Mouse (Mus musculus): ENCODE data around the gene Rftn1. TPM values are rescaled to one million over a fixed set of nuclear protein-coding genes. Genes with fewer than 3 reads are reported as not detected.
A peak's percentile ranks its signal among the peaks of the same experiment; 100 is the strongest.

Rftn1 gene
- polyA plus RNA-seq (2016; fragmentation: Nextera tagmentation; extraction: Ambion mirVana) = 4.9 and 7.6 TPM in 2 replicates

DNA sequence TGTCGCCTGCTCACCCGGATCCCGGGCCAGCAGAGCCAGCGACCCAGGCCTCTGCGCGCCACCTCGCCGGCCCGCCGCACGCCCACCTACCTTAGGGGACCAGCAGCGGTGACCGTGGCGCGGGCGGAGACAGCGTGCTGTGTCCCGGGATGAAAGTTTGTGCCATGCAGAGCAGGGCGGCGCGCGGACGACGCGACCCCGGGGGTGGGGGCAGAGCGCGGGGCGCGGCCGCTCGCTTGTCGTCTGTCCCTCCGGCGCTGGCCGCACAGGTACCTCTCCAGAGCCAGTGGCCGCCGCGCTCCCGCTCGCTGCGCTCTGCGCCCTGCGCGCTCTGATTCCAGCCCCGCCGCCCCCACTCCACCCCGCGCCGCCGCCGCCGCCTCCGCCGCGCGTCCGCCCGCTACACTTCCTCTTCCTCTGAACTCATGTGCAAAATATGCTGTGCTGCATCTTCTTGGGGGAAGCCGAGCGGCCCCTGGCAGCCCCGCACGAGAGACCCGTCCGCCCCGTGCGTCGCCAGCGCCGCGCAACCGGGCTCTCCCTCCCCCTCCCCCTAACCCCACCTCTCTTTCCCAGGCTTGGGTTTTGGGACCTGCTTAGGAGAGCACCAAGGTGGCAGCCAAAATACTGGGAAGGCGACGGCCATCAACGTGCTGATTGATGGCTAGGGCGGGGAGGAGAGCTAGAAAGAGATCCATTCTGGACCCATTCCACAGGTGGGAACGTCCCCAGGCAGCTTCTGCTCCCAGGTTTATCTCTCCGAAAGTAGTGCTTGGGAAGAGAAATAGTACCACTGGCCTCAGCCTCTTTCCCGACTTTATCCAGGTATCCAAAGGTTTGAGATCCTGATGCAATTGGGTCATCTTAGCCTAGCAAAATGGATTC is at the start of gene Rftn1:
Gene Rftn1, minus strand, starts transcription at position 544 of the 885 bp plus-strand sequence.
- 1% methylated on average over 70 of the region's 79 CpGs for WGBS
- Histone ChIP-seq H3K27me3 (ENCODE audit: insufficient read depth, poor library complexity, severe bottlenecking) (peaks cover 68% of the 10 kb centered on the region), H3K36me3 (no peaks in the 10 kb centered on the region), H3K9me3 (no peaks in the 10 kb centered on the region), H3K27ac (peak within 1 kb of the TSS; percentile 74), H3K4me3 (peak within 1 kb of the TSS; percentile 63), H3K4me1 (replicated peaks) (peaks cover 26% of the 10 kb centered on the region)
- peak; percentile 51 for DNase-seq (ENCODE audit: low spot score)

GRCm38 (mm10) chr17:50237818-50238610 is 47.5 kb upstream of the Rftn1 start:
- no peak for DNase-seq (ENCODE audit: low spot score)
- H3K4me1 ChIP-seq (replicated peaks) = peaks cover 23% of the 10 kb centered on the region
- 68% methylated on average over 11 of the region's 11 CpGs for WGBS
- H3K27ac ChIP-seq = 0 out of 2 replicates have a peak overlapping the region, but pooled peaks have one; percentile 78
- peaks cover 22% of the 10 kb centered on the region for H3K27me3 ChIP-seq (ENCODE audit: insufficient read depth, poor library complexity, severe bottlenecking)
- no peaks in the 10 kb centered on the region for H3K9me3 ChIP-seq
- H3K36me3 ChIP-seq = no peaks in the 10 kb centered on the region
- no peak overlapping the region for H3K4me3 ChIP-seq

- Histone ChIP-seq H3K4me3 (peak overlapping the region; percentile 22; the same call in 1 of the 2 replicates), H3K27me3 (ENCODE audit: insufficient read depth, poor library complexity, severe bottlenecking) (peaks cover 22% of the 10 kb centered on the region), H3K4me1 (replicated peaks) (peaks cover 23% of the 10 kb centered on the region), H3K9me3 (no peaks in the 10 kb centered on the region), H3K36me3 (no peaks in the 10 kb centered on the region), H3K27ac (peak overlapping the region; percentile 78)
- DNase-seq (ENCODE audit: low spot score) = peak; percentile 85
- 6% methylated on average over 8 of the region's 8 CpGs for WGBS
Measured at GRCm38 (mm10) chr17:50237436-50237709, 46.9 kb upstream of the Rftn1 start.

- DNase-seq (ENCODE audit: low spot score) = peak; percentile 79
- Histone ChIP-seq H3K4me1 (replicated peaks) (peaks cover 23% of the 10 kb centered on the region), H3K9me3 (no peaks in the 10 kb centered on the region), H3K27ac (peak overlapping the region; percentile 78), H3K27me3 (ENCODE audit: insufficient read depth, poor library complexity, severe bottlenecking) (peaks cover 22% of the 10 kb centered on the region), H3K36me3 (no peaks in the 10 kb centered on the region), H3K4me3 (peak overlapping the region; percentile 22; the same call in 1 of the 2 replicates)
- WGBS = 24% methylated on average over 9 of the region's 9 CpGs
Measured at GRCm38 (mm10) chr17:50236702-50237435, 46.4 kb upstream of the Rftn1 start.

- Histone ChIP-seq H3K4me3 (no peak overlapping the region), H3K36me3 (no peaks in the 10 kb centered on the region), H3K27me3 (ENCODE audit: insufficient read depth, poor library complexity, severe bottlenecking) (peaks cover 22% of the 10 kb centered on the region), H3K9me3 (no peaks in the 10 kb centered on the region), H3K27ac (peak overlapping the region; percentile 70), H3K4me1 (replicated peaks) (peaks cover 23% of the 10 kb centered on the region)
- 42% methylated on average over 13 of the region's 13 CpGs for WGBS
- peak; percentile 16 for DNase-seq (ENCODE audit: low spot score)
Measured at GRCm38 (mm10) chr17:50235943-50236701, 45.6 kb upstream of the Rftn1 start.

- H3K9me3 ChIP-seq = no peaks in the 10 kb centered on the region
- no peaks in the 10 kb centered on the region for H3K36me3 ChIP-seq
- 93% methylated on average over 5 of the region's 5 CpGs for WGBS
- no peak overlapping the region for H3K4me3 ChIP-seq
- no peak overlapping the region for H3K27ac ChIP-seq
- peaks cover 14% of the 10 kb centered on the region for H3K27me3 ChIP-seq (ENCODE audit: insufficient read depth, poor library complexity, severe bottlenecking)
- peaks cover 23% of the 10 kb centered on the region for H3K4me1 ChIP-seq (replicated peaks)
- no peak for DNase-seq (ENCODE audit: low spot score)
Measured at GRCm38 (mm10) chr17:50233956-50234355, 43.5 kb upstream of the Rftn1 start.

DNA sequence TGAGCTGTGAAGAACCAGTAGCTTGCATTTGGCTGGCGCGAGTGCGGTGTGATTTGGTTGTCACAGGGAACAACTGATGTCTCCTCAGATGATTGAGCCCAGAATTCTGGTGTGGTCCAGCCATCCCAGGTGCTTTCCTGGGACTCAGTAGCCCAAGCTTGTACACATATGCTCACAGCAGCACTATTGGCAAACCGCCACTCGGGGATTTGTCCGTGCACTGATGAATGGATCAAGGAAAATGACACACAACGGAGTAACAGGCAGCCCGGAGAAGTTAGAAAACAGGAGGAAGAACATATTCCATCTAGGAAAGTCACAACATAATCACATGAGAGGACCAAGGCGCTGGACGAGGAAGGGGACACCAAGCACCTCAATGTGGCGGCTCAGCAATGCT is 42.3 kb upstream of the Rftn1 start:
- Histone ChIP-seq H3K4me1 (replicated peaks) (peaks cover 23% of the 10 kb centered on the region), H3K36me3 (no peaks in the 10 kb centered on the region), H3K27ac (no peak overlapping the region), H3K4me3 (no peak overlapping the region), H3K9me3 (no peaks in the 10 kb centered on the region), H3K27me3 (ENCODE audit: insufficient read depth, poor library complexity, severe bottlenecking) (peaks cover 3% of the 10 kb centered on the region)
- 92% methylated on average over 11 of the region's 11 CpGs for WGBS
- no peak for DNase-seq (ENCODE audit: low spot score)

DNA sequence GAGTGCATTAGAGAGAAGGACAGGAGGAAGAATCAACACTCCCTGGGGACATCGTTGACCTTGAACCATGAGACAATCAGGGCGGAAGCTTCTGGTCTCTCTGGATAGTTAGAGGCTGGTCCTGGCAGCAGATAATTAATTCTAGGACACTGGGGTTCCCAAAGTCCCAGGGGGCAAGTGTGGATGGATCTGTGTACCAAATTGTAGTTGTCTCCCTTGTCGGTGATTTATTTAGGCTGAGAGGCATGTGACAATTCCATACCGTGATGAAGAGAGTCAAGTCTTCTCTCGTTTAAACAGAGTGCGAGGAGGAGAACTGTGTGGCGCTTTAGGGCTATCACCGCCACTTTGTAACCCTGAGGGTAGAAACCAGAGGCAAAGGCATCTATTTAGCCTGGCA is 40.7 kb upstream of the Rftn1 start:
- Histone ChIP-seq H3K27ac (no peak overlapping the region), H3K4me1 (replicated peaks) (peaks cover 9% of the 10 kb centered on the region), H3K9me3 (no peaks in the 10 kb centered on the region), H3K36me3 (no peaks in the 10 kb centered on the region), H3K4me3 (no peak overlapping the region), H3K27me3 (ENCODE audit: insufficient read depth, poor library complexity, severe bottlenecking) (peaks cover 2% of the 10 kb centered on the region; the same call in 1 of the 2 replicates)
- 87% methylated on average over 8 of the region's 8 CpGs for WGBS
- no peak for DNase-seq (ENCODE audit: low spot score)

DNA sequence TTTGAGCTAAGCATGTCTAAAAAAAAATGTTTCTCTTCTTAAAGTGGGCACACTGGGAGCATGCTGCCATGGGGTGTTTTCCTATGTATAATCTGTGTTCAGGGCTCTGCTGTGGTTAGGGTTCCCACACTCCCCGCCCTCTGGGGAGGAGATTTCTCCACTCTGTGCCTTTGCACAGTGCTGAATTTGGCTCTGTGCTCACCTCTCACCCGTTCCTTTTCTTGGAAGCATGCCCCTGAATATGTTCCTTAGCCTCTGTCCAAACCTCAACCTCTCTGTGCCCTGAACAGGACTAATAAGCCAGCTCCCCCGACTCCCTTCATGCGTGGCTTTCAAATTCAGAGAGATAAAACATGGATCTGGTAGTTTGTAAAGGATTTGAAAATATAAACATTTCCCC is 39.1 kb upstream of the Rftn1 start:
- peaks cover 2% of the 10 kb centered on the region; the same call in 1 of the 2 replicates for H3K27me3 ChIP-seq (ENCODE audit: insufficient read depth, poor library complexity, severe bottlenecking)
- H3K4me1 ChIP-seq (replicated peaks) = no peaks in the 10 kb centered on the region
- H3K4me3 ChIP-seq = no peak overlapping the region
- no peaks in the 10 kb centered on the region for H3K36me3 ChIP-seq
- no peak overlapping the region for H3K27ac ChIP-seq
- no peaks in the 10 kb centered on the region for H3K9me3 ChIP-seq
- WGBS = 89% methylated on average over 4 of the region's 4 CpGs
- DNase-seq (ENCODE audit: low spot score) = no peak

GRCm38 (mm10) chr17:50227366-50227765 is 36.9 kb upstream of the Rftn1 start:
- WGBS = 78% methylated on average over 7 of the region's 7 CpGs
- H3K27ac ChIP-seq = no peak overlapping the region
- DNase-seq (ENCODE audit: low spot score) = no peak
- H3K27me3 ChIP-seq (ENCODE audit: insufficient read depth, poor library complexity, severe bottlenecking) = no peaks in the 10 kb centered on the region
- H3K4me1 ChIP-seq (replicated peaks) = peaks cover 9% of the 10 kb centered on the region
- H3K36me3 ChIP-seq = no peaks in the 10 kb centered on the region
- H3K4me3 ChIP-seq = no peak overlapping the region
- no peaks in the 10 kb centered on the region for H3K9me3 ChIP-seq

DNA sequence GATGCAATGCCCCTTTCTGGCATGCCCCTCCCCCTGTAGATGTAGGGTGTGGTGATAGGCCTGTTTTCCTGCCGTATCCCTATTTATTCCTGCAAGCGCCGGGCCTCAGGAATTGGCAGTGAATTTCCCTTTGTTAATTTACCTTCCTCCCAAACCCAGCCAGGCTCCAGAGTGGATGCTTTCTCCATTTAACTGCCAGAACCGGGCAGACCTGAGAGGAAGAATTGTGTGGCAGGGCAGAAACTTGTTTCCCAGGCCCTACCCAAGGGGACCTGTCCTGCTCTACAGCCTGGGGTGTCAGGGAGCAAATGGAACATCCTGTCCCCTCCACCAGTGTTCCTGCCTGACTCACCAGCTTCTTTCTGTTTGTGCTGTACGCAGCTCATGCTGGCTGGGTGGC is 34.2 kb upstream of the Rftn1 start:
- DNase-seq (ENCODE audit: low spot score) = no peak
- H3K27ac ChIP-seq = no peak overlapping the region
- WGBS = 75% methylated on average over 5 of the region's 5 CpGs
- H3K27me3 ChIP-seq (ENCODE audit: insufficient read depth, poor library complexity, severe bottlenecking) = no peaks in the 10 kb centered on the region
- H3K4me1 ChIP-seq (replicated peaks) = peaks cover 9% of the 10 kb centered on the region
- no peaks in the 10 kb centered on the region for H3K36me3 ChIP-seq
- no peaks in the 10 kb centered on the region for H3K9me3 ChIP-seq
- no peak overlapping the region for H3K4me3 ChIP-seq

GRCm38 (mm10) chr17:50217978-50218377 is 27.5 kb upstream of the Rftn1 start:
- 85% methylated on average over 4 of the region's 4 CpGs for WGBS
- Histone ChIP-seq H3K4me1 (replicated peaks) (no peaks in the 10 kb centered on the region), H3K27me3 (ENCODE audit: insufficient read depth, poor library complexity, severe bottlenecking) (no peaks in the 10 kb centered on the region), H3K9me3 (no peaks in the 10 kb centered on the region), H3K4me3 (no peak overlapping the region), H3K27ac (no peak overlapping the region), H3K36me3 (no peaks in the 10 kb centered on the region)
- no peak for DNase-seq (ENCODE audit: low spot score)
